Mouse (Mus musculus): ENCODE results near the gene Jaml. TPM values are rescaled to one million over a fixed set of nuclear protein-coding genes. Genes with fewer than 3 reads are reported as not detected.

Jaml gene
- polyA plus RNA-seq, 1 experiment: not detected

GRCm38 (mm10) chr9:45055082-45055713 lies 23.8 kb upstream of the Jaml start, which contains the start of gene Mpzl3:
Gene Mpzl3 (plus strand): TSS chr9:45055186.
- no peaks in the 10 kb centered on the region for H3K36me3 ChIP-seq (ENCODE audit: control insufficient read depth, insufficient read depth, low read length)
- H3K4me3 ChIP-seq (ENCODE audit: control insufficient read depth, low read depth, low read length): peak within 1 kb of the TSS; percentile 92
- no peaks in the 10 kb centered on the region for H3K27me3 ChIP-seq (ENCODE audit: control insufficient read depth, insufficient read depth, low read length)
- TF ChIP-seq CTCF (IDR thresholded peaks at IDR 0.05; ENCODE audit: control insufficient read depth, insufficient read depth, insufficient replicate concordance, low read depth, low read length) (no peak), POLR2A (IDR thresholded peaks at IDR 0.05; ENCODE audit: control insufficient read depth, low read depth, low read length) (peak; percentile 39)
- H3K4me1 ChIP-seq (ENCODE audit: control insufficient read depth, insufficient read depth, low read length): no peaks in the 10 kb centered on the region
- peak within 1 kb of the TSS; percentile 67 for H3K27ac ChIP-seq (ENCODE audit: control insufficient read depth, insufficient read depth, low read depth, low read length)

GRCm38 (mm10) chr9:45058304-45058940 lies 20.6 kb upstream of the Jaml start:
- Histone ChIP-seq H3K36me3 (ENCODE audit: control insufficient read depth, insufficient read depth, low read length) (no peaks in the 10 kb centered on the region), H3K27ac (ENCODE audit: control insufficient read depth, insufficient read depth, low read depth, low read length) (no peak overlapping the region), H3K4me1 (ENCODE audit: control insufficient read depth, insufficient read depth, low read length) (no peaks in the 10 kb centered on the region), H3K27me3 (ENCODE audit: control insufficient read depth, insufficient read depth, low read length) (no peaks in the 10 kb centered on the region), H3K4me3 (ENCODE audit: control insufficient read depth, low read depth, low read length) (no peak overlapping the region)
- TF ChIP-seq POLR2A (IDR thresholded peaks at IDR 0.05; ENCODE audit: control insufficient read depth, low read depth, low read length) (no peak), CTCF (IDR thresholded peaks at IDR 0.05; ENCODE audit: control insufficient read depth, insufficient read depth, insufficient replicate concordance, low read depth, low read length) (no peak)

GRCm38 (mm10) chr9:45060151-45060550 lies 18.8 kb upstream of the Jaml start:
- Histone ChIP-seq H3K4me1 (ENCODE audit: control insufficient read depth, insufficient read depth, low read length) (no peaks in the 10 kb centered on the region), H3K27ac (ENCODE audit: control insufficient read depth, insufficient read depth, low read depth, low read length) (no peak overlapping the region), H3K27me3 (ENCODE audit: control insufficient read depth, insufficient read depth, low read length) (no peaks in the 10 kb centered on the region), H3K36me3 (ENCODE audit: control insufficient read depth, insufficient read depth, low read length) (no peaks in the 10 kb centered on the region), H3K4me3 (ENCODE audit: control insufficient read depth, low read depth, low read length) (no peak overlapping the region)
- TF ChIP-seq CTCF (IDR thresholded peaks at IDR 0.05; ENCODE audit: control insufficient read depth, insufficient read depth, insufficient replicate concordance, low read depth, low read length) (no peak), POLR2A (IDR thresholded peaks at IDR 0.05; ENCODE audit: control insufficient read depth, low read depth, low read length) (no peak)

GRCm38 (mm10) chr9:45062677-45063076 lies 16.3 kb upstream of the Jaml start:
- Histone ChIP-seq H3K27me3 (ENCODE audit: control insufficient read depth, insufficient read depth, low read length) (no peaks in the 10 kb centered on the region), H3K27ac (ENCODE audit: control insufficient read depth, insufficient read depth, low read depth, low read length) (no peak overlapping the region), H3K4me3 (ENCODE audit: control insufficient read depth, low read depth, low read length) (no peak overlapping the region), H3K4me1 (ENCODE audit: control insufficient read depth, insufficient read depth, low read length) (no peaks in the 10 kb centered on the region), H3K36me3 (ENCODE audit: control insufficient read depth, insufficient read depth, low read length) (no peaks in the 10 kb centered on the region)
- TF ChIP-seq CTCF (IDR thresholded peaks at IDR 0.05; ENCODE audit: control insufficient read depth, insufficient read depth, insufficient replicate concordance, low read depth, low read length) (no peak), POLR2A (IDR thresholded peaks at IDR 0.05; ENCODE audit: control insufficient read depth, low read depth, low read length) (no peak)

GRCm38 (mm10) chr9:45064421-45064820 lies 14.6 kb upstream of the Jaml start:
- H3K4me3 ChIP-seq (ENCODE audit: control insufficient read depth, low read depth, low read length): no peak overlapping the region
- no peaks in the 10 kb centered on the region for H3K4me1 ChIP-seq (ENCODE audit: control insufficient read depth, insufficient read depth, low read length)
- TF ChIP-seq POLR2A (IDR thresholded peaks at IDR 0.05; ENCODE audit: control insufficient read depth, low read depth, low read length): no peak
- no peak for TF ChIP-seq CTCF (IDR thresholded peaks at IDR 0.05; ENCODE audit: control insufficient read depth, insufficient read depth, insufficient replicate concordance, low read depth, low read length)
- no peaks in the 10 kb centered on the region for H3K27me3 ChIP-seq (ENCODE audit: control insufficient read depth, insufficient read depth, low read length)
- H3K36me3 ChIP-seq (ENCODE audit: control insufficient read depth, insufficient read depth, low read length): no peaks in the 10 kb centered on the region
- H3K27ac ChIP-seq (ENCODE audit: control insufficient read depth, insufficient read depth, low read depth, low read length): no peak overlapping the region

- Histone ChIP-seq H3K27me3 (ENCODE audit: control insufficient read depth, insufficient read depth, low read length) (no peaks in the 10 kb centered on the region), H3K4me3 (ENCODE audit: control insufficient read depth, low read depth, low read length) (no peak overlapping the region), H3K36me3 (ENCODE audit: control insufficient read depth, insufficient read depth, low read length) (no peaks in the 10 kb centered on the region), H3K27ac (ENCODE audit: control insufficient read depth, insufficient read depth, low read depth, low read length) (no peak overlapping the region), H3K4me1 (ENCODE audit: control insufficient read depth, insufficient read depth, low read length) (no peaks in the 10 kb centered on the region)
- TF ChIP-seq CTCF (IDR thresholded peaks at IDR 0.05; ENCODE audit: control insufficient read depth, insufficient read depth, insufficient replicate concordance, low read depth, low read length) (no peak), POLR2A (IDR thresholded peaks at IDR 0.05; ENCODE audit: control insufficient read depth, low read depth, low read length) (no peak)
Measured at GRCm38 (mm10) chr9:45066735-45067134, 12.2 kb upstream of the Jaml start.

- H3K27ac ChIP-seq (ENCODE audit: control insufficient read depth, insufficient read depth, low read depth, low read length): no peak overlapping the region
- H3K4me3 ChIP-seq (ENCODE audit: control insufficient read depth, low read depth, low read length): no peak overlapping the region
- no peaks in the 10 kb centered on the region for H3K36me3 ChIP-seq (ENCODE audit: control insufficient read depth, insufficient read depth, low read length)
- TF ChIP-seq POLR2A (IDR thresholded peaks at IDR 0.05; ENCODE audit: control insufficient read depth, low read depth, low read length) (no peak), CTCF (IDR thresholded peaks at IDR 0.05; ENCODE audit: control insufficient read depth, insufficient read depth, insufficient replicate concordance, low read depth, low read length) (no peak)
- H3K27me3 ChIP-seq (ENCODE audit: control insufficient read depth, insufficient read depth, low read length): no peaks in the 10 kb centered on the region
- H3K4me1 ChIP-seq (ENCODE audit: control insufficient read depth, insufficient read depth, low read length): no peaks in the 10 kb centered on the region
Measured at GRCm38 (mm10) chr9:45071800-45072199, 7.2 kb upstream of the Jaml start.
